Mouse (Mus musculus): ENCODE data around the gene Rnf39. TPM values are rescaled to one million over a fixed set of nuclear protein-coding genes. Genes with fewer than 3 reads are reported as not detected.

Rnf39 gene
- 0.05 TPM in 1 of 2 replicates, not detected in the other for total RNA-seq (2017)

- ATAC-seq (replicated peaks; ENCODE audit: low read depth, poor library complexity, severe bottlenecking): peak; percentile 24
Observed at GRCm38 (mm10) chr17:36942791-36943471, at the start of gene Rnf39. Gene Rnf39 (plus strand): TSS chr17:36942918.

GRCm38 (mm10) chr17:36893387-36893786 lies 49.3 kb upstream of the Rnf39 start:
- peak; percentile 40 for ATAC-seq (replicated peaks; ENCODE audit: low read depth, poor library complexity, severe bottlenecking)

- ATAC-seq (replicated peaks; ENCODE audit: low read depth, poor library complexity, severe bottlenecking): 0 out of 2 replicates have a peak, but pooled peaks have one; percentile 41
Observed at GRCm38 (mm10) chr17:36896583-36896982, 46.1 kb upstream of the Rnf39 start.

- ATAC-seq (replicated peaks; ENCODE audit: low read depth, poor library complexity, severe bottlenecking): no peak
Observed at GRCm38 (mm10) chr17:36897065-36897464, 45.7 kb upstream of the Rnf39 start.

- ATAC-seq (replicated peaks; ENCODE audit: low read depth, poor library complexity, severe bottlenecking): no peak
Observed at GRCm38 (mm10) chr17:36897552-36898205, 45.0 kb upstream of the Rnf39 start, which contains the start of gene Trim31. Gene Trim31 (plus strand): TSS chr17:36898118.

- ATAC-seq (replicated peaks; ENCODE audit: low read depth, poor library complexity, severe bottlenecking): 0 out of 2 replicates have a peak, but pooled peaks have one; percentile 39
Observed at GRCm38 (mm10) chr17:36899376-36899775, 43.3 kb upstream of the Rnf39 start.

- ATAC-seq (replicated peaks; ENCODE audit: low read depth, poor library complexity, severe bottlenecking): no peak
Observed at GRCm38 (mm10) chr17:36900001-36900400, 42.7 kb upstream of the Rnf39 start.

GRCm38 (mm10) chr17:36900691-36901090 lies 42.0 kb upstream of the Rnf39 start:
- ATAC-seq (replicated peaks; ENCODE audit: low read depth, poor library complexity, severe bottlenecking): 0 out of 2 replicates have a peak, but pooled peaks have one; percentile 45

- no peak for ATAC-seq (replicated peaks; ENCODE audit: low read depth, poor library complexity, severe bottlenecking)
Observed at GRCm38 (mm10) chr17:36903651-36904050, 39.1 kb upstream of the Rnf39 start.

GRCm38 (mm10) chr17:36908235-36908634 lies 34.5 kb upstream of the Rnf39 start:
- no peak for ATAC-seq (replicated peaks; ENCODE audit: low read depth, poor library complexity, severe bottlenecking)

- ATAC-seq (replicated peaks; ENCODE audit: low read depth, poor library complexity, severe bottlenecking): no peak
Observed at GRCm38 (mm10) chr17:36909802-36910201, 32.9 kb upstream of the Rnf39 start.

GRCm38 (mm10) chr17:36912031-36912430 lies 30.7 kb upstream of the Rnf39 start:
- ATAC-seq (replicated peaks; ENCODE audit: low read depth, poor library complexity, severe bottlenecking): no peak

- ATAC-seq (replicated peaks; ENCODE audit: low read depth, poor library complexity, severe bottlenecking): peak; percentile 84
Observed at GRCm38 (mm10) chr17:36914108-36914507, 28.6 kb upstream of the Rnf39 start.

GRCm38 (mm10) chr17:36915076-36915475 lies 27.6 kb upstream of the Rnf39 start:
- ATAC-seq (replicated peaks; ENCODE audit: low read depth, poor library complexity, severe bottlenecking): peak; percentile 80

- ATAC-seq (replicated peaks; ENCODE audit: low read depth, poor library complexity, severe bottlenecking): no peak
Observed at GRCm38 (mm10) chr17:36920239-36920638, 22.5 kb upstream of the Rnf39 start.

- ATAC-seq (replicated peaks; ENCODE audit: low read depth, poor library complexity, severe bottlenecking): no peak
Observed at GRCm38 (mm10) chr17:36922715-36923114, 20.0 kb upstream of the Rnf39 start.

- no peak for ATAC-seq (replicated peaks; ENCODE audit: low read depth, poor library complexity, severe bottlenecking)
Observed at GRCm38 (mm10) chr17:36923491-36923890, 19.2 kb upstream of the Rnf39 start.

- no peak for ATAC-seq (replicated peaks; ENCODE audit: low read depth, poor library complexity, severe bottlenecking)
Observed at GRCm38 (mm10) chr17:36927496-36928120, 15.1 kb upstream of the Rnf39 start.

- ATAC-seq (replicated peaks; ENCODE audit: low read depth, poor library complexity, severe bottlenecking): no peak
Observed at GRCm38 (mm10) chr17:36929236-36929932, 13.3 kb upstream of the Rnf39 start.

- ATAC-seq (replicated peaks; ENCODE audit: low read depth, poor library complexity, severe bottlenecking): no peak
Observed at GRCm38 (mm10) chr17:36930233-36930632, 12.5 kb upstream of the Rnf39 start.
